Mouse (Mus musculus) natural killer cell, adult 2 months (primary cell): Measurements from ENCODE around the gene Gm9817.
"Not testable (repeated sequence)": the region's sequence is repeated elsewhere in the genome, so short reads cannot be mapped to it uniquely, and the experiment has no call there.

Experiments
- DNase-seq, 2 experiments: peaks; one replicate each; pipeline ENCODE4 v3.0.0; 2022; ENCODE audit warnings: low spot score in 2 of 2

Gene Gm9817

GRCm38 (mm10) chr13:45078392-45078791, at the start of gene Gm9817:
TSS of gene Gm9817 (plus strand) at chr13:45078692.
- not testable (repeated sequence) for DNase-seq

DNA sequence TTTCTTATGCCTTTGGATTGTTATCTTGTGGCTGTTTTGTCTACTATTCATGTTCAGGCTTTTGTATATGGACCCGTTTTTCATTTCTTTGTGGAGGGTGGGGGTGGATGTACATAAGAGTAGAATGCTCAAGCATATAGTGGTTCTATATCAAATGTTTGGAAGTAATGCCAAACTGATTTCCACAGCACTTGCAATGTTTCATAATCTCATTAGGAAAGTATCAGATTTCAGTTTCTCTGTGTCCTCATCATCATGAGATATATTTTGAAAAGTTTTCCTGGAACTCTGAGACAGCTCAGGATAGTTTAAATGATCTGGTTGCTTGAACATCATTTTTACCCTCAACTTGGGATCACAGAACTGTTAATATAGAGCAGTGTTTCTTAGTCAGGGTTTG, 48.7 kb upstream of the Gm9817 start:
- no peak for DNase-seq

- DNase-seq, result peak; percentile 85 to 91
Measured at GRCm38 (mm10) chr13:45030830-45031229, 47.7 kb upstream of the Gm9817 start.

DNA sequence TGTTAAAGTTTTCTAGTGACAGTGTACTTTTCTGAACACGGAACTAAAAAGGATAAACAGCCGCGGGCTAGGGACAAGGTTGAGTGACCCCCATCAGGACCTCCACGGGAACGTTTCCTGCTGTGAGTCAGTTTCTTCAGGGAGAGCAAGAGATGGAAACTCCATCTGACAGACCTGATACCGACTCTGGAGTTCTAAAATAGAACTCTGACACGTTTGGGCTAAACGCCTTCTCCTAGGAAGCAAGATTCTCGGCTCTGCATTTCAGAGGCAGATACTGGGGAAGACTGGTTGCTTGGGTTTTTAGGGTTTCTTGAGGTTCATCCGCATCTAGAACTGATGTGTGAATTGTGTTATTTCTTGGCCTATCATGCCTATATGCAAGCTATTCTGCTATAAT, 47.2 kb upstream of the Gm9817 start:
- DNase-seq, result no peak

DNA sequence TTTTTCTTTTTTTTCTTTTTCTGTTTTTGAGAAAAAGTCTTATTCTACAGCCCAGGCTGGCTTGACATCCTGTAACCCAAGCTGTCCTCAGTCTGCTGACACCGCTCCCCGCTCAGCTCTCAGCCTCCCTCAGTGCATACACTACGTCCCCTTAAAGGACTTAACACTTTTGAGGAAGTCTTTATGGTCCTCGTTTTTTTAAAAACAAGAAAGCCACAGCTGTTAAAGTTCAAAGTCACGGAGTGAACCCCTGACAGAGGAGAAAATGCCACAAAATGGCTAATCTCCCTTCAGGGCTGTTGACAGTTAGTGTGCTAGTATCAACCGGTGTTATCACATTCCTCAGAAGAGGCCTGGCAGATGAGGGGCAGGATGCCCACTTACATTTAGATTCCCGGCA, 46.7 kb upstream of the Gm9817 start:
- DNase-seq, result no peak

- DNase-seq, result no peak
Measured at GRCm38 (mm10) chr13:45032484-45032883, 46.0 kb upstream of the Gm9817 start.

GRCm38 (mm10) chr13:45033360-45033759, 45.1 kb upstream of the Gm9817 start:
- DNase-seq, result no peak

- no peak for DNase-seq
Measured at GRCm38 (mm10) chr13:45034759-45035158, 43.7 kb upstream of the Gm9817 start.

- no peak for DNase-seq
Measured at GRCm38 (mm10) chr13:45036417-45036816, 42.1 kb upstream of the Gm9817 start.

GRCm38 (mm10) chr13:45040195-45040594, 38.3 kb upstream of the Gm9817 start:
- no peak for DNase-seq

GRCm38 (mm10) chr13:45040741-45041140, 37.8 kb upstream of the Gm9817 start:
- no peak for DNase-seq

GRCm38 (mm10) chr13:45043466-45043865, 35.0 kb upstream of the Gm9817 start:
- no peak for DNase-seq

DNA sequence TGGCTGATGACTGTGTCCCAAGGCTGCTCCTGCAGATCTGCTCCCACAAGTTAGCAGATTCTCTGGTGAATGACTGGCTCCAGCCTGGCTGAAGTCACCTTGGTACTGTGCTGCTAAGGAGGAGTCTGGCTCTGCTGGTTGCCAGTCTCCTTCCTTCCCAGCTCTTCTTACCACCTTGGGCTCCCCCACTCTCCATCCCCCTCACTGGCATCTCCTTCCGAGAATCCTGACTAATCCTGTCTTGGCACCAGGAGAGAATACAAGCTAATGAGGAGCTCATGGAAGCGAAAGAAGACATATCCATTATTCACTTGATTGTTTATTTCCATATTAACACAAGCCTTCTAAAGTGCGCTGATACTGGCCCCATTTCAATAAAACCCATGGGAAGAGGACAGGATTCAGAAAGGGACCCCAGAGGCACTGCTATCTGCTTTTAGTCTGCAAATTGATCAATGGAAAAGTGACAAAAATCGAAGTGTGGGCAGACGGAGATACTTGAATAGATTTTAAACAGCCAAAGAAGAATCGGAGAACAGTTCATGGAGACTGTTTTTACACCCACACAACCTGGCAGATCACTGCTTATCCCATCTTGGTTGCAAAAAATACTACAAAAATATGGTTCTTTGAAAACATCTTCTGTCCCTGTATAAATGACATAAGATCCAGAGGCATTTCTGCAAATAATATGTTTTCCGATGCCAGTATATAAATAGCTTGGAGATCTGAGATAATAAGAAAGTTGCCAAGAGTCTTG, 29.1 kb upstream of the Gm9817 start:
- DNase-seq, result no peak

DNA sequence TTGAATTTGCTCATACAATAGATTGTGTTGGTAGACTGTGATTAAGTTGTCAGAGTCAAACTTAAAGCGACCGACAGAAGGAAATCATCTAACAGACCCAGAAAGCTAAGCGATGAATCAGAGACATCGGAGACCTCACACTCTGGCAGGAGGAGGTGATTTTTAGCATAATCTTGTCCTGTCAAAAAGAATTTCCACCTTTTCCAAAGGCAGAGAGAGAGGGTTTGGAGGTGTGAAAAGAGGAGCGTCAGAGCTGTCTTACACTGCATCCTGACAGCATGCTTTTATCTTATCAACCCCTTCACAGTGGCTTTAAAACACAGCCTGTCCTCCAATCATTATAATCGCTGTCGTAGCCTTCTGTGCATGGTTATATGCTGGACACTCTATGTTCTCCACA, 25.7 kb upstream of the Gm9817 start:
- DNase-seq, result no peak

- DNase-seq, result no peak
Measured at GRCm38 (mm10) chr13:45053843-45054242, 24.6 kb upstream of the Gm9817 start.

GRCm38 (mm10) chr13:45059206-45059605, 19.3 kb upstream of the Gm9817 start:
- no peak for DNase-seq

DNA sequence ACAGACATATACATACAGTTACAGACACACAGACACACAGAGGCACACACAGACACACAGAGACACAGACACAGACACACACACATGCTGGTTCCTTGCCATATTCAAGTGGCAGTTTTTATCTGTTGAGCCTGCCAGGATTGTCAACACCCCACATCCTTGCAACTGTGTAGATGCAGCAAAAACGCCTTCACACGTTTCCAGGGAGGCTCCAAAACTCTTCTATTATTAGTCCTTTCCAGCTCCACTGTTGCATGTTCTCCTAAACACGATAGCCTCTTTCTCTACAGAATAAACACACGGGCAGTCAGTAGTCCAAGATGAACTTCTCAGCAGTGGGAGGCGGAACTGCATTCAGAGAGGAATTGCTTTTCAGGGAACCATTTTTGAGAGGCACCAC, 15.3 kb upstream of the Gm9817 start:
- no peak for DNase-seq

DNA sequence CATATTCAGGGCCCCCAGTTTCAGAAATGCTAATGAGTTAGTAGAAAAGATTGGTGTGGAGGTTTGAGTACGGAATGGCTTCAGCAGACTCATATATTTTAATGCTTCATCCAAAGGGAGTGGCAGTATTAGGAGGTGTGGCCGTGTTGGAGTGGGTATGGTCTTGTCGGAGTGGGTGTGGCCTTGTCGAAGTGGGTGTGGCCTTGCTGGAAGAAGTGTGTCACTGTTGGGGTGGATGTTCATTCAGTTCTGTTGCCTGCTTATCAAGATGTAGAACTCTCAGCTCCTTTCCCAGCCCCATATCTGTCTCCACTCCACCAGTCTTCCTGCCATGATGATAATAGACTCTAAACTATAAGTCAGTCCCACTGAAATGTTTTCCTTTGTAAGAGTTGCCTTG, 13.5 kb upstream of the Gm9817 start:
- DNase-seq, result no peak

- no peak for DNase-seq
Measured at GRCm38 (mm10) chr13:45070366-45070765, 8.1 kb upstream of the Gm9817 start.

- DNase-seq, result no peak
Measured at GRCm38 (mm10) chr13:45075012-45075411, 3.5 kb upstream of the Gm9817 start.

- no peak for DNase-seq
Measured at GRCm38 (mm10) chr13:45075715-45076114, 2.8 kb upstream of the Gm9817 start.

DNA sequence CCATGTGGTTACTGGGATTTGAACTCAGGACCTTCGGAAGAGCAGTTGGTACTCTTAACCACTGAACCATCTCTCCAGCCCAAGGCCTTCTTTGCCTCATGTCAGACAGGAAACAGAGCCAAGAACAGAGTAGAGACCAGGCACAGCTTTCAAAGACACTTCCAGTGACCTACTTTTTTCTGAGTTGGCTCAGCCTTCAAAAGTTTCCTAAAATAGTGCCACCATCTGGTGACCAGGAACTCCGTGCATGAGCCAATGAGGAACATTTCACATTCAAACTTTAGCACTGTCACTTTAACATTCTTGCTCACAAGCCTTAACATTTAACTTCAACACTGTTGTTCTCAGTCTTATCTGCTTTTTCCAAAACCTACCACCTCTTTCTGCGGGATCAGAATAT, 2.3 kb downstream of the Gm9817 start:
- no peak for DNase-seq

- no peak for DNase-seq
Measured at GRCm38 (mm10) chr13:45083696-45084095, 5.2 kb downstream of the Gm9817 start.

GRCm38 (mm10) chr13:45088796-45089221, 10.3 kb downstream of the Gm9817 start:
- no peak for DNase-seq
